Mouse (Mus musculus) stomach, postnatal 0 days (tissue): ENCODE data around the gene Uqcr10.

Experiments used
- CTCF ChIP-seq: IDR thresholded peaks from 2 replicates; pipeline ENCODE4 v1.5.1; 2016; ENCODE audit warnings: antibody characterized with exemption, low read depth, mild to moderate bottlenecking, moderate library complexity
- EP300 ChIP-seq: optimal IDR thresholded peaks from 2 replicates; pipeline ENCODE3; 2016; ENCODE audit warnings: antibody characterized with exemption

- no peak for TF ChIP-seq EP300
- TF ChIP-seq CTCF = no peak
Observed at GRCm38 (mm10) chr11:4715596-4715995, 11.5 kb upstream of the Uqcr10 start.
